Mouse (Mus musculus): ENCODE results near the gene Gm49333. TPM values are rescaled to one million over a fixed set of nuclear protein-coding genes. Genes with fewer than 3 reads are reported as not detected.

The Gm49333 gene
- not detected in 4 replicates for total RNA-seq (2023; ENCODE audit: inconsistent age)

DNA sequence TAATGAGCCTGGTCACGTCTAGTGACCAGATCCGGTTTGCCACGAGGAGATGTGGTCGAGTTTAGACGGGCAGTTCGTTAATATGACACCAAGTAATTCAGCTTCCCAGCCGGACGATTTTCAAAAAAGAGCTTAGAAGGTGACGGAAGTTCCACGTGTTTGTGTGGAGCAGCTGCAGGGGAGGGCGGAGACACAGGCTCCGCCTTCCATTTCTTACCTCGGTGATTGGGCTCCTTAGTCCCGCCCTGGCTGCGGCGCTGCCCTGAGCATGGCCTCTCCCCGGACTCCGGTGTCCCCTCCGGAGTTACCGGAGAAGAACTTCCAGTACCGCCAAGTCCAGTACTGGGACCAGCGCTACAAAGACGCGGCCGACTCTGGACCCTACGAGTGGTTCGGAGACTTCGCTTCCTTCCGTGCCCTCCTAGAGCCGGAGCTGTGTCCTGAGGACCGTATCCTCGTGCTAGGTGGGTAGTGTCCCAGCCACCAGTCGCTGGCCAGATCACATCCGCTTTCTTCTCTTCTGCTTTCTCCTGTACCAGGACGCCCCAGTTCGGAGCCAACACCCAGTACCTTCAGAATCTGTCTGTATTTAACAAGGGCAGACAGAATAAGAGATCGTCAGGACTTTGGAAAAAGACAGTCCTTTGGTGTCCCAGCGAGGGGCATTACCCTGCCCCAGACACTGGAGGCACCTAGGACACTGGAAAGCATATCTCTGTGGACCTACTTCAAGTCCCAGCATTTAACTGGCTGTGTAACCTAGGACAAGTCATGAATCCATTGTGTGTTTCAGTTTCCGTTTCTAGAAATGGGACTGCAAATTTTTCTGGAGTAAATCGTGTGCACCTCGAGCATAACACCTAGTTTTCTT, at the start of gene Gm49333, which contains the start of the genes Eef1akmt4 and Alg3:
Gene Gm49333, plus strand, starts transcription at position 254 of the 871 bp plus-strand sequence.
Gene Eef1akmt4, plus strand, starts transcription at position 237 of the 871 bp plus-strand sequence.
Gene Alg3, minus strand, starts transcription at position 379 of the 871 bp plus-strand sequence.

DNA sequence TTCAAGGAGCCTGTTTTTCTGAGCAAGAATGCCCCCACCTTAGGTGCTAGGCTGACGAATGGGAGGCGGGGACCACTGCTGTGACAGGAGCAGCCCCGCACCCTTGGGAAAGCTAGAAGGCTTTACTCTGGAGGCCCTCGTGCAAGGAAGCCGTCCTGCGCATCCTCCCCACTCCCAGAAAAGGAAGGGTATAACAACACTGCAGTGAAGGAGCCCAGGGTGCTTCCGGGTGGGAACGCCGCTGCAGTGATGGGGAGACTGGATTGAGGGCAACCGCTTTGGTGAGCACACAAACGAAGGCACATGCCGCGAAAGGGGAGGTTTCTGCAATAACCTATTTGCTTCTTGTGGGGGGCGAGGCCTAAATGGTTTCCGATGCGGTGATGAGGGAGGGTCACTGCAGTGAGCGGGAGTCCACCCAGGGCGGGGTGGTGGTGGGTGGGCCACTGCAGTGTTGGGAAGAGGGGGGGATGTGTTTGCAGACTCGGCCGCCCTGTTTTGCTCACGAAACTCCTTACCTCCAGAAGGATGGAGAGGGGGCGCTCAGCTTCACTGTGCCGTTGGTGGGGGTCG, 22.0 kb upstream of the Gm49333 start, which contains the start of gene Vwa5b2:
Gene Vwa5b2, plus strand, starts transcription at position 106 of the 573 bp plus-strand sequence.

DNA sequence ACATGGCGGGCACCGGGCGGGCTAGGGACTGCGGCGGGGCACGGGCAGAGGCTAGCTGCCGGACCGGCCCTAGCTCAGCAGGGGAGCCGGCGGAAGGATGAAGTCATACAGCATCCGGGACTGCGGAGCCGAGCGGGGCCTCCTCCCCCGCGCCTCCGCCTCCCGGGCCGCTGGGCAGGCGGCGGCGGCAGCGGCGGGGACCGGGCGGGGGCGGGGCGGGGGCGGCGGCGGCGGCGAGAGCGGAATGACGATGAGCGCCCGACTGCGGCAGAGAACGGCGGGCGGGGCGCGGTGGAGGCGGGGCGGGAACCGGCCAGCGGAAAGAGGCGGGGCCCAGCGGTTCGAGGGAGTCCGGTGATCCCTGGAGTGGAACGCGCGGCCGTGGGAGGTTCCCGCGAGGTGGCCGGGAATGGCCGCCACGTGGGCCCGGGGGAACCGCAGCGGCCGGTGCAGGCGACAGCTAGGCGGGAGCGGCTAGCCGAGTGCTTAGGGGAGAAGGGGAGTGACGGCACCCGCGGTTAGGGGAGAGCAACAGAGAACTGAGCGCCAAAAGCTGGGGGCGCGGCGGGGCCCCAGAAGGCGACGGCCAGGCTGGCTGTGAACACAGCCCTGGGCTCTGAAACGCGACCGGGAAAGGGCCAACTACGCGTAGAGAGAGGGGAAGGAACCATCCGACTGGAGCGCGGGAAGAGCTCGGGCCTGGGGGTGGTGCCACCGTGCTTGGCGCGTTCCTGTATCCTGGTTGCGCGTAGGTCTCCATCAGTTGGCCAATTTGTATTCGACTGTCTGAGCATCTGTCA, 10.0 kb downstream of the Gm49333 start, which contains the start of gene Camk2n2:
Gene Camk2n2, minus strand, starts transcription at position 97 of the 800 bp plus-strand sequence.

GRCm38 (mm10) chr16:20629731-20630634, 18.6 kb downstream of the Gm49333 start, which contains the start of gene Ece2:
Gene Ece2, plus strand, starts transcription at chr16:20629828.

DNA sequence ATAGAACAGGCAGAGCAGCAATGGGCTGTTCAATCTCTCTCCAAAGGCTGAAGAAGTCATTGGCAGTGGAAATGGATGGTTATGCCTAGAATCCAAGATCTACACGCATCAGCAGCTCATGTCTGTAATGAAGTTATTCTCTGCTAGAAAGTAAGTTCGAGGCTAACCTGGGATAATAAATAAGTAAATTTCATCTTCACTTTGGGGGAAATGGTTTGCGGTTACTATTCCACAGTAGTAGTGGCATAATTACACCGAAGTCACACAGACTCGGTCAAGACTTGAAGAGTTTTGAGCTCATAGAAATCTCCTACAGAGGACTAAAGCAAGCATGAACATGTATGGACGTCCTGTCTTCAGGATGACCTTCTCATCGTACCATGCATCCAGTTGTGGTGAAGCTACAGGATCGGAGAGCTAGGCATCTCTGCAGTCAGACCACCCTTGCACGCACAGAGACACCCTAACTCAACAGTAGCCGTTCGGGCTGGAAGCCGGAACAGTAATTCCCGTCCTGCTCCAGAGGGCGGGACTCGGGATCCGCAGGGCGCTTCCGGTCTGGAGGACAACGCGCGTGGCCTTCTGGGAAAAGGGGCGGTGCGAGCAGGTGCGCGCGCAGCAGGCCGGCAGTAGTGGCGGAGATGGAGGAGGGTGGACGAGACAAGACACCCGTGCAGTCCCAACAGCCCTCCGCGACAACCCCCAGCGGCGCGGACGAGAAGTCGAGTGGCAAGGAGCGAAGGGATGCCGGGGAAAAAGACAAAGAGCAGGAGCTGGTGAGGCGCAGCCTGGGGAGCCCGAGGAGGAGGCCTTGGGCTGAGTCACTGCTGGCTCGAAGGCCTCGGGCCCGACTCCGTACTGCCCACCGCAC, 39.9 kb downstream of the Gm49333 start, which contains the start of gene Psmd2:
Gene Psmd2, plus strand, starts transcription at position 577 of the 871 bp plus-strand sequence.

DNA sequence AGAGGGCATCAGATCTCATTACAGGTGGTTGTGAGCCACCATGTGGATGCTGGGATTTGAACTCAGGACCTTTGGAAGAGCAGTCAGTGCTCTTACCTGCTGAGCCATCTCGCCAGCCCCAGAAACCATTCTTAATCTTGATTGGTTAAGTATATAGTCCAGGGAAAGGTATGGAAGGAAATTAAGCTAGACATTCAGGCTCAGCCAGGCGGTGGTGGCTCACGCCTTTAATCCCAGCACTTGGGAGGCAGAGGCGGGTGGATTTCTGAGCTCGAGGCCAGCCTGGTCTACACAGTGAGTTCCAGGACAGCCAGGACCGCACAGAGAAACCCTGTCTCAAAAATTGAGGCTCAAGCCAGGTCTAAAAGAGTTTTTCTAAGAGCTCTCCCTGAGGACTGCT, 56.6 kb downstream of the Gm49333 start, which contains the start of gene Eif4g1:
Gene Eif4g1, plus strand, starts transcription at position 301 of the 400 bp plus-strand sequence.

GRCm38 (mm10) chr16:20693111-20693701, 81.8 kb downstream of the Gm49333 start, which contains the start of gene Fam131a:
Gene Fam131a, plus strand, starts transcription at chr16:20693241.

Other genes with a start within 250 kb of the Gm49333 start
- gene Abcc5, start 185.2 kb upstream of the Gm49333 start, total RNA-seq (2023; ENCODE audit: inconsistent age), result 23.2 to 31.8 TPM (median 28.8 TPM) in 4 replicates
- gene Eif2b5, start 112.8 kb upstream of the Gm49333 start, total RNA-seq (2023; ENCODE audit: inconsistent age), result 43.3 to 54.2 TPM (median 47.7 TPM) in 4 replicates
- 36.5 to 43.6 TPM (median 40.5 TPM) in 4 replicates for gene Dvl3, start 94.6 kb upstream of the Gm49333 start, total RNA-seq (2023; ENCODE audit: inconsistent age)
- 161 to 198 TPM (median 189 TPM) in 4 replicates for gene Ap2m1, start 76.1 kb upstream of the Gm49333 start, total RNA-seq (2023; ENCODE audit: inconsistent age)
- 87.9 to 111 TPM (median 94.7 TPM) in 4 replicates for gene Abcf3, start 63.0 kb upstream of the Gm49333 start, total RNA-seq (2023; ENCODE audit: inconsistent age)
- 0.16 to 0.22 TPM in 2 of 4 replicates, not detected in the others for gene Vwa5b2, start 22.1 kb upstream of the Gm49333 start, total RNA-seq (2023; ENCODE audit: inconsistent age)
- 3.2 to 6.3 TPM (median 5.3 TPM) in 4 replicates for gene Eef1akmt4, start within 50 bp of the Gm49333 start, total RNA-seq (2023; ENCODE audit: inconsistent age)
- gene Alg3, start 125 bp downstream of the Gm49333 start, total RNA-seq (2023; ENCODE audit: inconsistent age), result 9.2 to 16.0 TPM (median 12.0 TPM) in 4 replicates
- gene Camk2n2, start 9.7 kb downstream of the Gm49333 start, total RNA-seq (2023; ENCODE audit: inconsistent age), result 0.81 to 0.93 TPM in 2 of 4 replicates, not detected in the others
- 0.29 TPM in 1 of 4 replicates, not detected in the others for gene Ece2, start 18.2 kb downstream of the Gm49333 start, total RNA-seq (2023; ENCODE audit: inconsistent age)
- 115 to 128 TPM (median 126 TPM) in 4 replicates for gene Psmd2, start 40.0 kb downstream of the Gm49333 start, total RNA-seq (2023; ENCODE audit: inconsistent age)
- 314 to 343 TPM (median 331 TPM) in 4 replicates for gene Eif4g1, start 56.7 kb downstream of the Gm49333 start, total RNA-seq (2023; ENCODE audit: inconsistent age)
- gene Fam131a, start 81.6 kb downstream of the Gm49333 start, total RNA-seq (2023; ENCODE audit: inconsistent age), result 0.22 to 0.66 TPM (median 0.33 TPM) in 4 replicates
- 15.6 to 18.0 TPM (median 17.4 TPM) in 4 replicates for gene Polr2h, start 106.1 kb downstream of the Gm49333 start, total RNA-seq (2023; ENCODE audit: inconsistent age)
- gene Clcn2, start 106.1 kb downstream of the Gm49333 start, total RNA-seq (2023; ENCODE audit: inconsistent age), result 1.7 to 3.0 TPM (median 2.5 TPM) in 4 replicates
- not detected in 4 replicates for gene Chrd, start 121.5 kb downstream of the Gm49333 start, total RNA-seq (2023; ENCODE audit: inconsistent age)
- gene Thpo, start 122.9 kb downstream of the Gm49333 start, total RNA-seq (2023; ENCODE audit: inconsistent age), result not detected in 4 replicates

Measured in B cell, adult (primary cell).